Mouse (Mus musculus) testis, adult 2 months (tissue): ENCODE data around the gene Trak2. TPM values are rescaled to one million over a fixed set of nuclear protein-coding genes. Genes with fewer than 3 reads are reported as not detected.

Experiments
- H3K27ac ChIP-seq: fragments of 200-500 bp; 2 replicates; pipeline ENCODE4 v1.5.1; 2012; ENCODE audit warnings: low read depth, low read length; ENCODE audit not compliant: control insufficient read depth, insufficient read depth
- H3K27me3 ChIP-seq: fragments of 200-500 bp; 2 replicates; pipeline ENCODE4 v1.6.1; 2012; ENCODE audit warnings: mild to moderate bottlenecking, low read length, moderate library complexity; ENCODE audit not compliant: control insufficient read depth, insufficient read depth
- H3K36me3 ChIP-seq: fragments of 200-500 bp; 2 replicates; pipeline ENCODE4 v1.6.1; 2012; ENCODE audit warnings: mild to moderate bottlenecking, low read length; ENCODE audit not compliant: control insufficient read depth, insufficient read depth
- H3K4me1 ChIP-seq: fragments of 200-500 bp; 2 replicates; pipeline ENCODE4 v1.6.1; 2012; ENCODE audit warnings: low read length; ENCODE audit not compliant: control insufficient read depth, insufficient read depth
- H3K4me3 ChIP-seq: fragments of 200-500 bp; 2 replicates; pipeline ENCODE4 v1.5.1; 2012; ENCODE audit warnings: low read depth, mild to moderate bottlenecking, low read length, moderate library complexity, mixed read lengths; ENCODE audit not compliant: control insufficient read depth
- CTCF ChIP-seq: fragments of 200-500 bp; IDR thresholded peaks from 2 replicates; pipeline ENCODE4 v1.5.1; 2012; ENCODE audit warnings: low read depth, mild to moderate bottlenecking, inconsistent platforms, low read length, moderate library complexity; ENCODE audit not compliant: control insufficient read depth, insufficient read depth, insufficient replicate concordance
- POLR2A ChIP-seq: fragments of 200-500 bp; IDR thresholded peaks from 2 replicates; pipeline ENCODE4 v1.6.1; 2012; ENCODE audit warnings: low read depth, mild to moderate bottlenecking, inconsistent platforms, low read length, moderate library complexity; ENCODE audit not compliant: control insufficient read depth
- polyA plus RNA-seq: library from polyadenylated mRNA; depleted of rRNA; stranded (reverse); fragments of >200 nt; gene quantifications from 2 replicates; pipeline ENCODE4 v1.2.3, GENCODE M21; 2012

Gene Trak2
- polyA plus RNA-seq, 1 experiment: 3.6 TPM

DNA sequence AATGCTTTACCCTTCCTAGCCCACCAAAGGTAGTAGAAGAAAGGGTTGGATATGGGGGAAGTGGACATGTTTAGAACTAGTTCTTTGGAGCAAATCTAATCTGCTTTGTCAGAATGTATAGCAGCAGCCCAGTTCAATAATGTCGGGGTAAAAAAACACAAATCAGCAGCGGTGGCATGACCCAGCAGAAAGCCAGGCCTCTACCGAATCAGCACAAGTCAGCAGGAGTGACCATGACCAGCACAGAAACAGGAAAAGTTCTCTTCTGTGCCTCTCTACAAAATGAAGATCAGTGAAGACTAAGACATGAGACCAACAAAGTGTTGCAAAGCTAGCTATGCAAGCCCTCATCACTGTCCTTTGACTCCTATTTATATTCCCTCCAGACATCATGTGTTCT lies 9.0 kb upstream of the Trak2 start:
- H3K27me3 ChIP-seq: no peaks in the 10 kb centered on the region
- no peak overlapping the region for H3K27ac ChIP-seq
- H3K4me1 ChIP-seq: no peaks in the 10 kb centered on the region
- H3K4me3 ChIP-seq: no peak overlapping the region
- H3K36me3 ChIP-seq: no peaks in the 10 kb centered on the region
- TF ChIP-seq POLR2A: no peak
- no peak for TF ChIP-seq CTCF

GRCm38 (mm10) chr1:58972851-58973365 lies 322 bp downstream of the Trak2 start:
- Histone ChIP-seq H3K27ac (peak overlapping the region; percentile 71), H3K27me3 (no peaks in the 10 kb centered on the region), H3K4me3 (peak overlapping the region; percentile 91), H3K4me1 (no peaks in the 10 kb centered on the region), H3K36me3 (no peaks in the 10 kb centered on the region)
- TF ChIP-seq POLR2A (no peak), CTCF (no peak)

DNA sequence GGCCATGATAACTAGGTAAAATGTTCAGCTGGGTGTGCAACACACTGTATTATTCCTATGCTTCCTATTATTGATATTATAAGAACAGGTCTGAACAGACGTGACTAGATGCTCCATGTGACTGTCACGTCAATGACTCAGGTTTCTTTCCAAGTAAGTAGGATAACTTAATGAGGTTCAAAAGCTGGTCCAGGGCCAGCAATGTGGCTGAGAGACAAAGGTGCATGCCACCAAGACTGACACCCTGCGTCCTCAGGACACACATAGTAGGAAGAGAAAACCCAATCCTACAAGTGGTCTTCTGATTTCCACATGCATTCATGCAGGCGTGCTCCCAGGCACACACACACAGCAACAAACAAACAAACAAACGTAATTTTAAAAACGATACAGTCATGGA lies 2.1 kb downstream of the Trak2 start:
- no peak overlapping the region for H3K4me3 ChIP-seq
- no peaks in the 10 kb centered on the region for H3K4me1 ChIP-seq
- TF ChIP-seq POLR2A (no peak), CTCF (no peak)

DNA sequence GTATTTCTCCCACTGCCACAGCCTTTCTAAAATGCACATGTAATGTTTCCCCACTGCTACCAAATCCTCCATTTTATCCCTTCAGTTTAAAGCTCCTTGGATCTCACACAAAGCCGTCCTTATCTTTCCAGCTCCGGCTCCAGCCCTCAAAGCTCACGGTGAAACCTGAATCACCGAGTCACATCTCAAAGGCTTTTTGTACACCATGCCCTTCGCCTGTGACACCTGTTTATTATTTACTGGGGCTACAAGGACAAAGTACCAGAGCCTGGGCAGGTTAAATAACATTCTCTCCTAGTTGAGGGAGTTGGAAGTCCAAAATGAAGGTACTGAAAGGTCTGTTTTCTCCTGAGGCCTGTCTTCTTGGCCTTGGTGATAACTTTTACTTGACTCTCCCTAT lies 3.2 kb downstream of the Trak2 start:
- Histone ChIP-seq H3K27me3 (no peaks in the 10 kb centered on the region), H3K36me3 (no peaks in the 10 kb centered on the region), H3K27ac (no peak overlapping the region), H3K4me1 (no peaks in the 10 kb centered on the region), H3K4me3 (no peak overlapping the region)
- no peak for TF ChIP-seq CTCF
- no peak for TF ChIP-seq POLR2A

More for the DNA sequence above, 2.1 kb downstream of the Trak2 start:
- no peaks in the 10 kb centered on the region for H3K27me3 ChIP-seq
- no peaks in the 10 kb centered on the region for H3K36me3 ChIP-seq
- H3K27ac ChIP-seq: no peak overlapping the region

DNA sequence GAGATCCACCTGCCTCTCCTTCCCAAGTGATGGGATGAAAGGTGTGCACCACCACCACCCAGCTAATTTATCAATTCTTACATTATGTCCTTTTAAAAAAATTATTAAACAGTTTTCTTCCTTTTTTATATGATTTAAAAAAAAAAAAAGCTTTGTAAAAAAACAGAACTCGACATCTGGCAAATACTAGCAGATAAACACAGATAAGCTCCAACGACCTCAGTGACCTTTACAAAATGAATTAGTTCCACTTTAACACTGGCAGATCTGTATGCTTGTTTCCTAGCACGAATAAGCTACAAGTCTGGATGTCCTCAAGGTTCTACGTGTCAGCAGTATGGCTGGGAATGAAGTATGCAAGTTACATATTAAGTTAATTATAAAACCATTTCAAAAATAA lies 5.7 kb downstream of the Trak2 start:
- no peaks in the 10 kb centered on the region for H3K36me3 ChIP-seq
- TF ChIP-seq CTCF (no peak), POLR2A (no peak)
- no peaks in the 10 kb centered on the region for H3K4me1 ChIP-seq
- H3K27me3 ChIP-seq: no peaks in the 10 kb centered on the region
- no peak overlapping the region for H3K4me3 ChIP-seq
- no peak overlapping the region for H3K27ac ChIP-seq

DNA sequence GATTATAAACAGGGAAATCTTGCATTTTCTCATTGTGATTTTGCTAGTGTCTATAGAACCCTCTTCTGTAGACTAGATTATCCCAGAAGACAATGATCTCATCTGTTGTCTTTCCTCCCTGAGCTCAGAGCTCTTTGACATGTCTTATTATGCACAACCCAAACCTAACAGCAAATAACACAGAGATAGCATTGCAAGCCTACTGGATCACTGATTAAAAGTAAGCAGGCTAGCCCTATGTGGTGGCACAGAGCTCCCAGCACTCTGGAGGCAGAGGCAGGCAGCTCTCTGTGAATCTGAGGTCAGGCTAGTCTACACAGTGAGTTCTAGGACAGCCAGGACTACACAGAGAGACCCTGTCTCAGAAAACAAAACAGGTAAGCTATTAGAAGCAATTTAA lies 10.4 kb downstream of the Trak2 start:
- Histone ChIP-seq H3K27ac (no peak overlapping the region), H3K4me3 (no peak overlapping the region), H3K27me3 (no peaks in the 10 kb centered on the region), H3K36me3 (no peaks in the 10 kb centered on the region), H3K4me1 (no peaks in the 10 kb centered on the region)
- TF ChIP-seq CTCF: no peak
- no peak for TF ChIP-seq POLR2A

DNA sequence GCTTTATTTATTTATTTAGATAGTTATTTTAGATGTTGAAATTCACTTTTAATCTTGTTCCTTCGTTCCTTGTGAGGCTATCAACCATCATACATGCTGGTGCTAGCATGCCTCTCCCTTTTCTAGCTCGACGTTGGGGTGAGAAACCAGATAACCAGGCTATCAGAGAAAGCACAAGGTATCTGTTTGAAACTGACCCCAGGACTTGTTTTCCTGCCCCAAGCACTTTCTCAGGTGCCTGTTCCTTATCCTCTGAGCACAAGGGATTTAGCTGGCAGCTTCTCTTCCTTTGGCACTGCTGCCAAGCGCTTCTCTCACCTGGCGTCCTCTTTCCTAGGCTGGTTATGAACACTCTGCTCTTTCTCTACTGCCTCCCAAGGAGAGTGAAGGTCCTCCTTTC lies 10.8 kb downstream of the Trak2 start:
- H3K4me3 ChIP-seq: no peak overlapping the region
- H3K36me3 ChIP-seq: no peaks in the 10 kb centered on the region
- H3K27me3 ChIP-seq: no peaks in the 10 kb centered on the region
- H3K4me1 ChIP-seq: no peaks in the 10 kb centered on the region
- no peak overlapping the region for H3K27ac ChIP-seq
- TF ChIP-seq CTCF (no peak), POLR2A (no peak)

GRCm38 (mm10) chr1:58961152-58961893 lies 11.9 kb downstream of the Trak2 start:
- H3K36me3 ChIP-seq: no peaks in the 10 kb centered on the region
- no peak overlapping the region for H3K4me3 ChIP-seq
- H3K27ac ChIP-seq: peak overlapping the region; percentile 12; the same call in 1 of the 2 replicates
- TF ChIP-seq POLR2A (no peak), CTCF (no peak)
- H3K27me3 ChIP-seq: no peaks in the 10 kb centered on the region
- H3K4me1 ChIP-seq: no peaks in the 10 kb centered on the region
